Comparison of ENCODE assay signal across 8 mouse cellular contexts in genomic region chr9:44500163-44500533, GRCm38 (mm10). TPM values are rescaled to one million over a fixed set of nuclear protein-coding genes. Genes with fewer than 3 reads are reported as not detected.
DNase-seq lines count a peak whose midpoint lies in the region; ATAC-seq and TF ChIP-seq lines count a peak whose summit lies in the region.

No protein-coding gene starts in this region.

- TF ChIP-seq CTCF in cerebellum, adult 2 months (IDR thresholded peaks at IDR 0.05; ENCODE audit: borderline replicate concordance, insufficient read depth, low read depth, low read length), result no peak
- no peak for TF ChIP-seq CTCF in intestine, postnatal 0 days (IDR thresholded peaks at IDR 0.05; ENCODE audit: low read depth)
- TF ChIP-seq CTCF in thymus, adult 2 months (IDR thresholded peaks at IDR 0.05; ENCODE audit: borderline replicate concordance, control insufficient read depth, extremely low read depth, insufficient read depth, low read length, poor library complexity), result no peak

- H3K9ac ChIP-seq in neural tube, embryonic 11.5 days (ENCODE audit: low read length), result no peak overlapping the region
- H3K9ac ChIP-seq in intestine, postnatal 0 days (ENCODE audit: low read depth, low read length), result no peak overlapping the region
- peak overlapping the region; percentile 76 for H3K9ac ChIP-seq in stomach, embryonic 16.5 days (ENCODE audit: low read length)

- peak; percentile 39 to 51 for DNase-seq in cerebellum, adult 2 months
- DNase-seq in cerebellum, adult 9-10 months, result no peak
- no peak for DNase-seq in neural tube, embryonic 11.5 days (ENCODE audit: low spot score)
- no peak for DNase-seq in neural tube, embryonic 10.5 days (ENCODE audit: extremely low spot score, low spot score)
- no peak for DNase-seq in gastrocnemius, adult 18-20 months (ENCODE audit: low spot score)
- no peak for DNase-seq in thymus, adult 2 months

- H3K27me3 ChIP-seq in cerebellum, adult 2 months (ENCODE audit: control insufficient read depth, insufficient read depth, low read length), result no peaks in the 10 kb centered on the region
- H3K27me3 ChIP-seq in neural tube, embryonic 11.5 days (ENCODE audit: control insufficient read depth, insufficient read depth, low read length), result no peaks in the 10 kb centered on the region
- no peaks in the 10 kb centered on the region for H3K27me3 ChIP-seq in intestine, postnatal 0 days (replicated peaks; ENCODE audit: control insufficient read depth, insufficient read depth, low read length)
- no peaks in the 10 kb centered on the region for H3K27me3 ChIP-seq in stomach, embryonic 16.5 days (ENCODE audit: control insufficient read depth, insufficient read depth, low read length)
- H3K27me3 ChIP-seq in thymus, adult 2 months (ENCODE audit: control insufficient read depth, insufficient read depth, low read length), result no peaks in the 10 kb centered on the region

- TF ChIP-seq POLR2A in cerebellum, adult 2 months (IDR thresholded peaks at IDR 0.05; ENCODE audit: borderline replicate concordance, insufficient read depth, low read length), result no peak
- TF ChIP-seq POLR2A in thymus, adult 2 months (IDR thresholded peaks at IDR 0.05; ENCODE audit: control insufficient read depth, extremely low read depth, insufficient read depth, low read length, poor library complexity), result no peak

- H3K4me1 ChIP-seq in cerebellum, adult 2 months (ENCODE audit: control insufficient read depth, insufficient read depth, low read length), result peaks cover 45% of the 10 kb centered on the region
- H3K4me1 ChIP-seq in neural tube, embryonic 11.5 days (ENCODE audit: control insufficient read depth, insufficient read depth, low read length), result peaks cover 47% of the 10 kb centered on the region
- H3K4me1 ChIP-seq in intestine, postnatal 0 days (replicated peaks; ENCODE audit: control insufficient read depth, insufficient read depth, low read length), result peaks cover 15% of the 10 kb centered on the region
- H3K4me1 ChIP-seq in stomach, embryonic 16.5 days (ENCODE audit: control insufficient read depth, insufficient read depth, low read length), result peaks cover 64% of the 10 kb centered on the region
- peaks cover 35% of the 10 kb centered on the region for H3K4me1 ChIP-seq in thymus, adult 2 months (replicated peaks; ENCODE audit: control insufficient read depth, insufficient read depth, low read length)

- H3K4me2 ChIP-seq in neural tube, embryonic 11.5 days (ENCODE audit: low read depth), result peak overlapping the region; percentile 83; the same call in 1 of the 2 replicates
- peak overlapping the region; percentile 82 for H3K4me2 ChIP-seq in intestine, postnatal 0 days (replicated peaks; ENCODE audit: low read depth)
- H3K4me2 ChIP-seq in stomach, embryonic 16.5 days (ENCODE audit: low read depth, low read length), result peak overlapping the region; percentile 92

- ATAC-seq in neural tube, embryonic 11.5 days (ENCODE audit: insufficient read depth, low FRiP score, low TSS enrichment), result no peak
- ATAC-seq in intestine, postnatal 0 days, result no peak
- no peak for ATAC-seq in stomach, embryonic 16.5 days (ENCODE audit: insufficient read depth, low FRiP score)

- peak overlapping the region; percentile 86; the same call in 1 of the 2 replicates for H3K27ac ChIP-seq in cerebellum, adult 2 months (ENCODE audit: insufficient read depth, low read length)
- peak overlapping the region; percentile 85 for H3K27ac ChIP-seq in neural tube, embryonic 11.5 days (ENCODE audit: low read depth, low read length)
- 0 out of 2 replicates have a peak overlapping the region, but pooled peaks have one; percentile 64 for H3K27ac ChIP-seq in intestine, postnatal 0 days (ENCODE audit: low read depth, low read length)
- H3K27ac ChIP-seq in stomach, embryonic 16.5 days (ENCODE audit: low read length), result peak overlapping the region; percentile 98
- H3K27ac ChIP-seq in thymus, adult 2 months (ENCODE audit: control insufficient read depth, insufficient read depth, low read length), result no peak overlapping the region

- no peak overlapping the region for H3K4me3 ChIP-seq in cerebellum, adult 2 months (replicated peaks; ENCODE audit: insufficient read depth, low read depth, low read length)
- peak overlapping the region; percentile 27; the same call in 1 of the 2 replicates for H3K4me3 ChIP-seq in neural tube, embryonic 11.5 days (ENCODE audit: low read depth, low read length)
- no peak overlapping the region for H3K4me3 ChIP-seq in intestine, postnatal 0 days (ENCODE audit: low read depth, low read length)
- H3K4me3 ChIP-seq in stomach, embryonic 16.5 days (replicated peaks; ENCODE audit: low read length), result peak overlapping the region; percentile 52
- H3K4me3 ChIP-seq in thymus, adult 2 months (ENCODE audit: control insufficient read depth, insufficient read depth, low read length), result no peak overlapping the region

- H3K9me3 ChIP-seq in neural tube, embryonic 11.5 days (ENCODE audit: control insufficient read depth, low read length), result no peaks in the 10 kb centered on the region
- no peaks in the 10 kb centered on the region for H3K9me3 ChIP-seq in intestine, postnatal 0 days (ENCODE audit: control insufficient read depth)
- H3K9me3 ChIP-seq in stomach, embryonic 16.5 days (replicated peaks; ENCODE audit: control insufficient read depth, low read length), result no peaks in the 10 kb centered on the region

- 23% methylated on average over 5 of the region's 5 CpGs for WGBS in cerebellum, adult 2 months
- 32% methylated on average over 5 of the region's 5 CpGs for WGBS in neural tube, embryonic 11.5 days
- 49% methylated on average over 5 of the region's 5 CpGs for WGBS in intestine, postnatal 0 days
- WGBS in stomach, embryonic 16.5 days, result 28% methylated on average over 5 of the region's 5 CpGs
- WGBS in thymus, adult 2 months, result 90% methylated on average over 5 of the region's 5 CpGs

- H3K36me3 ChIP-seq in neural tube, embryonic 11.5 days (ENCODE audit: control insufficient read depth, insufficient read depth, low read length), result 0 out of 2 replicates have a peak, but pooled peaks cover 3% of the 10 kb centered on the region
- peaks cover 34% of the 10 kb centered on the region for H3K36me3 ChIP-seq in intestine, postnatal 0 days (ENCODE audit: control insufficient read depth, insufficient read depth)
- H3K36me3 ChIP-seq in stomach, embryonic 16.5 days (ENCODE audit: control insufficient read depth, insufficient read depth, low read length), result no peaks in the 10 kb centered on the region
- no peaks in the 10 kb centered on the region for H3K36me3 ChIP-seq in thymus, adult 2 months (ENCODE audit: control insufficient read depth, insufficient read depth, low read length)

RNA-seq across cellular contexts. Expression of gene Bcl9l, which starts 17.5 kb away (rescaled TPM):
- 22.0 and 22.3 TPM in 2 replicates for polyA plus RNA-seq in cerebellum, adult 2 months (2012; rRNA removed)
- polyA plus RNA-seq in neural tube, embryonic 11.5 days (2014; fragmentation: Nextera tagmentation; extraction: Ambion mirVana), result 8.0 and 8.8 TPM in 2 replicates
- polyA plus RNA-seq in intestine, postnatal 0 days (2015; fragmentation: Nextera tagmentation; extraction: Ambion mirVana), result 4.8 and 4.9 TPM in 2 replicates
- polyA plus RNA-seq in stomach, embryonic 16.5 days (2015; fragmentation: Nextera tagmentation; extraction: Ambion mirVana), result 9.0 and 10.6 TPM in 2 replicates
- 10 to 100 TPM; 36.0 to 36.6 TPM for total RNA-seq in gastrocnemius, adult 18-20 months (2021)
- 38.7 and 50.4 TPM in 2 replicates for polyA plus RNA-seq in thymus, adult 2 months (2012; rRNA removed)

RNA-seq across cellular contexts. Expression of gene Upk2, which starts 45.4 kb away (rescaled TPM):
- polyA plus RNA-seq in cerebellum, adult 2 months (2012; rRNA removed), result 0.13 TPM in 1 of 2 replicates, not detected in the other
- polyA plus RNA-seq in neural tube, embryonic 11.5 days (2014; fragmentation: Nextera tagmentation; extraction: Ambion mirVana), result 0.29 TPM in 1 of 2 replicates, not detected in the other
- not detected in 2 replicates for polyA plus RNA-seq in intestine, postnatal 0 days (2015; fragmentation: Nextera tagmentation; extraction: Ambion mirVana)
- 31.1 and 39.0 TPM in 2 replicates for polyA plus RNA-seq in stomach, embryonic 16.5 days (2015; fragmentation: Nextera tagmentation; extraction: Ambion mirVana)
- total RNA-seq in gastrocnemius, adult 18-20 months (2021), result under 1 TPM; 0.43 to 0.83 TPM
- 1.4 and 1.6 TPM in 2 replicates for polyA plus RNA-seq in thymus, adult 2 months (2012; rRNA removed)

RNA-seq across cellular contexts. Expression of gene Foxr1, which starts 59.2 kb away (rescaled TPM):
- not detected in 2 replicates for polyA plus RNA-seq in cerebellum, adult 2 months (2012; rRNA removed)
- not detected in 2 replicates for polyA plus RNA-seq in neural tube, embryonic 11.5 days (2014; fragmentation: Nextera tagmentation; extraction: Ambion mirVana)
- polyA plus RNA-seq in intestine, postnatal 0 days (2015; fragmentation: Nextera tagmentation; extraction: Ambion mirVana), result not detected in 2 replicates
- not detected in 2 replicates for polyA plus RNA-seq in stomach, embryonic 16.5 days (2015; fragmentation: Nextera tagmentation; extraction: Ambion mirVana)
- not detected for total RNA-seq in gastrocnemius, adult 18-20 months (2021)
- polyA plus RNA-seq in thymus, adult 2 months (2012; rRNA removed), result 0.08 and 0.22 TPM in 2 replicates

Comparison
In these comparisons a context has a peak if more than half of its experiments do, and no peak if none do; other contexts are left out.
1. DNase-seq: peak in cerebellum, adult 2 months (2 of 2); none in cerebellum, adult 9-10 months (single experiment), neural tube, embryonic 11.5 days (single experiment), neural tube, embryonic 10.5 days (single experiment), gastrocnemius, adult 18-20 months (single experiment) and thymus, adult 2 months (single experiment).
2. H3K4me3 ChIP-seq: peak in neural tube, embryonic 11.5 days (single experiment) and stomach, embryonic 16.5 days (single experiment); none in cerebellum, adult 2 months (single experiment), intestine, postnatal 0 days (single experiment) and thymus, adult 2 months (single experiment).
3. RNA of gene Upk2, which starts 45.4 kb away (polyA plus RNA-seq): 31.1 to 39.0 TPM in stomach, embryonic 16.5 days; 1.4 to 1.6 TPM in thymus, adult 2 months, 0.29 TPM in neural tube, embryonic 11.5 days, 0.13 TPM in cerebellum, adult 2 months and not detected in intestine, postnatal 0 days; every median in the first group is over 10 times any median in the second.
4. Peak in every context shown above with its lines, with median percentiles within 50 percentile points of each other: H3K4me2 ChIP-seq.